8 mouse cellular contexts compared by ENCODE assay signal in genomic region chr1:131797202-131797909, GRCm38 (mm10). TPM values are rescaled to one million over a fixed set of nuclear protein-coding genes. Genes with fewer than 3 reads are reported as not detected.
DNase-seq lines count a peak whose midpoint lies in the region; ATAC-seq lines count a peak whose summit lies in the region.

Gene Pm20d1 (plus strand): TSS chr1:131797381.

- DNase-seq in layer of hippocampus, adult 11-12 months (ENCODE audit: low spot score): peak; percentile 24
- no peak for DNase-seq in layer of hippocampus, adult 18-20 months (ENCODE audit: low spot score in 2 of 2)
- peak; percentile 91 to 92 for DNase-seq in kidney, adult 8-10 months
- peak; percentile 68 for DNase-seq in yolk sac, embryonic 10.5 days (ENCODE audit: low spot score)

- H3K27ac ChIP-seq in embryonic facial prominence, embryonic 12.5 days: no peak within 1 kb of the TSS
- H3K27ac ChIP-seq in heart, embryonic 12.5 days (ENCODE audit: poor library complexity, severe bottlenecking): no peak within 1 kb of the TSS
- H3K27ac ChIP-seq in liver, embryonic 16.5 days (ENCODE audit: low read length): peak within 1 kb of the TSS; percentile 22; the same call in 1 of the 2 replicates
- H3K27ac ChIP-seq in neural tube, embryonic 12.5 days: no peak within 1 kb of the TSS

- H3K9ac ChIP-seq in embryonic facial prominence, embryonic 12.5 days: peak within 1 kb of the TSS; percentile 27; the same call in 1 of the 2 replicates
- H3K9ac ChIP-seq in heart, embryonic 12.5 days: peak within 1 kb of the TSS; percentile 55
- no peak within 1 kb of the TSS for H3K9ac ChIP-seq in liver, embryonic 16.5 days (ENCODE audit: low read depth, low read length)
- peak within 1 kb of the TSS; percentile 33; the same call in 1 of the 2 replicates for H3K9ac ChIP-seq in neural tube, embryonic 12.5 days

- peaks cover 4% of the 10 kb centered on the region; the same call in 1 of the 2 replicates for H3K4me1 ChIP-seq in embryonic facial prominence, embryonic 12.5 days
- no peaks in the 10 kb centered on the region; the same call in 1 of the 2 replicates for H3K4me1 ChIP-seq in heart, embryonic 12.5 days (replicated peaks)
- H3K4me1 ChIP-seq in liver, embryonic 16.5 days (ENCODE audit: control insufficient read depth, low read depth, low read length): no peaks in the 10 kb centered on the region
- peaks cover 6% of the 10 kb centered on the region; the same call in 1 of the 2 replicates for H3K4me1 ChIP-seq in neural tube, embryonic 12.5 days

- H3K27me3 ChIP-seq in embryonic facial prominence, embryonic 12.5 days: peaks cover 3% of the 10 kb centered on the region; the same call in 1 of the 2 replicates
- H3K27me3 ChIP-seq in heart, embryonic 12.5 days (replicated peaks): 0 out of 2 replicates have a peak, but pooled peaks cover 3% of the 10 kb centered on the region
- H3K27me3 ChIP-seq in liver, embryonic 16.5 days (ENCODE audit: control insufficient read depth, insufficient read depth, low read depth, low read length): peaks cover 8% of the 10 kb centered on the region
- no peaks in the 10 kb centered on the region for H3K27me3 ChIP-seq in neural tube, embryonic 12.5 days (replicated peaks)

- 9% methylated on average over 26 of the region's 26 CpGs for whole genome bisulfite sequencing in embryonic facial prominence, embryonic 12.5 days
- 5% methylated on average over 26 of the region's 26 CpGs for WGBS in heart, embryonic 12.5 days
- 9% methylated on average over 26 of the region's 26 CpGs for WGBS in liver, embryonic 16.5 days (ENCODE audit: insufficient replicate concordance)
- 6% methylated on average over 26 of the region's 26 CpGs for WGBS in neural tube, embryonic 12.5 days

- H3K4me3 ChIP-seq in embryonic facial prominence, embryonic 12.5 days: peak within 1 kb of the TSS; percentile 23; the same call in 1 of the 2 replicates
- peak within 1 kb of the TSS; percentile 43 for H3K4me3 ChIP-seq in heart, embryonic 12.5 days
- H3K4me3 ChIP-seq in liver, embryonic 16.5 days (ENCODE audit: low read depth, low read length): peak within 1 kb of the TSS; percentile 44
- peak within 1 kb of the TSS; percentile 12 for H3K4me3 ChIP-seq in neural tube, embryonic 12.5 days

- no peaks in the 10 kb centered on the region for H3K9me3 ChIP-seq in embryonic facial prominence, embryonic 12.5 days
- H3K9me3 ChIP-seq in heart, embryonic 12.5 days (replicated peaks): no peaks in the 10 kb centered on the region
- no peaks in the 10 kb centered on the region for H3K9me3 ChIP-seq in liver, embryonic 16.5 days (replicated peaks; ENCODE audit: control insufficient read depth, low read length)
- no peaks in the 10 kb centered on the region for H3K9me3 ChIP-seq in neural tube, embryonic 12.5 days

- H3K4me2 ChIP-seq in embryonic facial prominence, embryonic 12.5 days (replicated peaks): peak within 1 kb of the TSS; percentile 55
- peak within 1 kb of the TSS; percentile 73 for H3K4me2 ChIP-seq in heart, embryonic 12.5 days
- H3K4me2 ChIP-seq in liver, embryonic 16.5 days (ENCODE audit: low read depth, low read length): peak within 1 kb of the TSS; percentile 41
- peak within 1 kb of the TSS; percentile 58 for H3K4me2 ChIP-seq in neural tube, embryonic 12.5 days (replicated peaks)

- peak; percentile 47; the same call in 1 of the 2 replicates for ATAC-seq in embryonic facial prominence, embryonic 12.5 days (ENCODE audit: insufficient number of reproducible peaks, insufficient read depth, low FRiP score, low TSS enrichment)
- peak; percentile 67 for ATAC-seq in heart, embryonic 12.5 days (ENCODE audit: insufficient number of reproducible peaks, low FRiP score)
- peak; percentile 91 for ATAC-seq in liver, embryonic 16.5 days (ENCODE audit: low read depth)
- no peak for ATAC-seq in neural tube, embryonic 12.5 days (ENCODE audit: low FRiP score, low read depth)

- H3K36me3 ChIP-seq in embryonic facial prominence, embryonic 12.5 days: no peaks in the 10 kb centered on the region
- H3K36me3 ChIP-seq in heart, embryonic 12.5 days: no peaks in the 10 kb centered on the region
- H3K36me3 ChIP-seq in liver, embryonic 16.5 days (ENCODE audit: control insufficient read depth, insufficient read depth): no peaks in the 10 kb centered on the region
- H3K36me3 ChIP-seq in neural tube, embryonic 12.5 days: no peaks in the 10 kb centered on the region

RNA-seq across cellular contexts. Expression of gene Pm20d1, which starts in this region (rescaled TPM):
- total RNA-seq in layer of hippocampus, adult 18-20 months (2021): 1 to 10 TPM; 1.8 to 2.1 TPM
- 0.24 and 0.32 TPM in 2 replicates for polyA plus RNA-seq in embryonic facial prominence, embryonic 12.5 days (2016; fragmentation: Nextera tagmentation; extraction: Ambion mirVana)
- polyA plus RNA-seq in heart, embryonic 12.5 days (2016; fragmentation: Nextera tagmentation; extraction: Ambion mirVana): 1.3 and 1.7 TPM in 2 replicates
- polyA plus RNA-seq in liver, embryonic 16.5 days (2015; fragmentation: Nextera tagmentation; extraction: Ambion mirVana): 5.4 and 6.4 TPM in 2 replicates
- 0.51 and 0.58 TPM in 2 replicates for polyA plus RNA-seq in neural tube, embryonic 12.5 days (2016; fragmentation: Nextera tagmentation; extraction: Ambion mirVana)

Comparison
In these comparisons a context has a peak if more than half of its experiments do, and no peak if none do; other contexts are left out.
1. DNase-seq: peak in layer of hippocampus, adult 11-12 months (single experiment), kidney, adult 8-10 months (2 of 2) and yolk sac, embryonic 10.5 days (single experiment); none in layer of hippocampus, adult 18-20 months (0 of 2).
2. Peak in ATAC-seq, H3K4me3 ChIP-seq, H3K9ac ChIP-seq and H3K4me2 ChIP-seq in embryonic facial prominence, embryonic 12.5 days; RNA of the gene not detected or under 1 TPM.
3. Peak in every context shown above with its lines, with median percentiles within 50 percentile points of each other: H3K4me2 ChIP-seq and H3K4me3 ChIP-seq.